Mouse (Mus musculus) testis, adult 2 months (tissue): ENCODE measurements around the gene Ovol3.
A peak's percentile ranks its signal among the peaks of the same experiment; 100 is the strongest.

Experiments used
- CTCF ChIP-seq: fragments of 200-500 bp; IDR thresholded peaks from 2 replicates; pipeline ENCODE4 v1.5.1; 2012; ENCODE audit warnings: low read depth, mild to moderate bottlenecking, inconsistent platforms, low read length, moderate library complexity; ENCODE audit not compliant: control insufficient read depth, insufficient read depth, insufficient replicate concordance
- POLR2A ChIP-seq: fragments of 200-500 bp; IDR thresholded peaks from 2 replicates; pipeline ENCODE4 v1.6.1; 2012; ENCODE audit warnings: low read depth, mild to moderate bottlenecking, inconsistent platforms, low read length, moderate library complexity; ENCODE audit not compliant: control insufficient read depth

GRCm38 (mm10) chr7:30216723-30217151 lies 18.8 kb downstream of the Ovol3 start:
- TF ChIP-seq CTCF = peak; percentile 96
- no peak; the same call in 1 of the 2 replicates for TF ChIP-seq POLR2A
